Mouse (Mus musculus) brain, embryonic 14.5 days (tissue): ENCODE results near the gene Sox6.

Experiments used
- CTCF ChIP-seq: fragments of 200-500 bp; IDR thresholded peaks from 2 replicates; pipeline ENCODE4 v1.5.1; 2012; ENCODE audit warnings: inconsistent platforms, mild to moderate bottlenecking, moderate library complexity, borderline replicate concordance; ENCODE audit not compliant: insufficient read depth, insufficient read length; ENCODE audit errors: extremely low read depth
- POLR2A ChIP-seq: fragments of 200-500 bp; IDR thresholded peaks from 2 replicates; pipeline ENCODE4 v1.6.1; 2012; ENCODE audit warnings: mild to moderate bottlenecking, inconsistent platforms, borderline replicate concordance; ENCODE audit not compliant: poor library complexity, insufficient read depth, insufficient read length, severe bottlenecking; ENCODE audit errors: extremely low read depth

DNA sequence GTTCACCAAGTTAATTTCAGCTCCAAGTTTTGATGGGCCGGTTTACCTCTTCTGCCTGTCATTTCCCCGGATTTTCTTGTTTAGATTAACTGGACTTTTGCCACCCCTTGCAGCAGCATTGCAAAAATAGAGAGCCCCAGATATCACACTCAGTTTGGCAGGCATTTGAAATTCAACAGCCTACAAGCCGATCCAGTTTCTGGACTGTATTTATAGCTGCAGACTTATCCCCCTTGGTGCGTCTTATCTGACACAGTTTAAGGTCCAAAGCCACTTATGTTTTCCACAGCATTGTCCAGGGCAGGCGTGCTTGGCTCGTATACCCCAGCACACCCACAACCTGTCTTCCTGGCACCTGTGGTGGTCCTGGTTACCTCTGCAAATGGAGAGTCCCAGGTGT, 571.8 kb downstream of the Sox6 start:
- no peak for TF ChIP-seq CTCF
- no peak for TF ChIP-seq POLR2A
